Mouse (Mus musculus): Measurements from ENCODE around the gene Dram1. TPM values are rescaled to one million over a fixed set of nuclear protein-coding genes. Genes with fewer than 3 reads are reported as not detected.
"Not testable (repeated sequence)": the region's sequence is repeated elsewhere in the genome, so short reads cannot be mapped to it uniquely, and the experiment has no call there.

The Dram1 gene
- polyA plus RNA-seq, 1 experiment from 2014 or later, result 6.4 TPM

- Histone ChIP-seq H3K9ac (no peak overlapping the region), H3K9me3 (no peaks in the 10 kb centered on the region), H3K4me2 (no peak overlapping the region), H3K4me3 (replicated peaks) (no peak overlapping the region), H3K27me3 (replicated peaks) (no peaks in the 10 kb centered on the region), H3K27ac (no peak overlapping the region), H3K4me1 (peaks cover 10% of the 10 kb centered on the region), H3K36me3 (no peaks in the 10 kb centered on the region)
- ATAC-seq (ENCODE audit: insufficient read depth, low FRiP score, low read depth), result no peak
- 62% methylated on average over 4 of the region's 4 CpGs for WGBS
Observed at GRCm38 (mm10) chr10:88383479-88383878, 4.6 kb upstream of the Dram1 start.

GRCm38 (mm10) chr10:88382009-88382408 is 3.1 kb upstream of the Dram1 start:
- no peaks in the 10 kb centered on the region for H3K27me3 ChIP-seq (replicated peaks)
- no peak overlapping the region for H3K4me2 ChIP-seq
- H3K27ac ChIP-seq, result no peak overlapping the region
- H3K4me1 ChIP-seq, result peaks cover 10% of the 10 kb centered on the region
- 43% methylated on average over 6 of the region's 6 CpGs for WGBS
- H3K9ac ChIP-seq, result no peak overlapping the region
- H3K36me3 ChIP-seq, result no peaks in the 10 kb centered on the region
- H3K9me3 ChIP-seq, result no peaks in the 10 kb centered on the region
- no peak overlapping the region for H3K4me3 ChIP-seq (replicated peaks)
- no peak for ATAC-seq (ENCODE audit: insufficient read depth, low FRiP score, low read depth)

- Histone ChIP-seq H3K4me2 (no peak overlapping the region), H3K9me3 (no peaks in the 10 kb centered on the region), H3K36me3 (no peaks in the 10 kb centered on the region), H3K27ac (no peak overlapping the region), H3K4me1 (peaks cover 12% of the 10 kb centered on the region), H3K9ac (no peak overlapping the region), H3K4me3 (replicated peaks) (no peak overlapping the region), H3K27me3 (replicated peaks) (no peaks in the 10 kb centered on the region)
- ATAC-seq (ENCODE audit: insufficient read depth, low FRiP score, low read depth), result no peak
- 86% methylated on average over 4 of the region's 4 CpGs for WGBS
Observed at GRCm38 (mm10) chr10:88381286-88381685, 2.4 kb upstream of the Dram1 start.

- no peaks in the 10 kb centered on the region for H3K36me3 ChIP-seq
- no peaks in the 10 kb centered on the region for H3K27me3 ChIP-seq (replicated peaks)
- no peak overlapping the region for H3K9ac ChIP-seq
- no peaks in the 10 kb centered on the region for H3K9me3 ChIP-seq
- 48% methylated on average over 14 of the region's 14 CpGs for WGBS
- ATAC-seq (ENCODE audit: insufficient read depth, low FRiP score, low read depth), result no peak
- H3K27ac ChIP-seq, result no peak overlapping the region
- H3K4me3 ChIP-seq (replicated peaks), result peak overlapping the region; percentile 85
- peaks cover 9% of the 10 kb centered on the region for H3K4me1 ChIP-seq
- H3K4me2 ChIP-seq, result peak overlapping the region; percentile 88
Observed at GRCm38 (mm10) chr10:88380430-88381060, 1.7 kb upstream of the Dram1 start.

- Histone ChIP-seq H3K4me2 (peak overlapping the region; percentile 88), H3K4me3 (replicated peaks) (peak overlapping the region; percentile 85), H3K36me3 (no peaks in the 10 kb centered on the region), H3K27ac (no peak overlapping the region; the same call in 1 of the 2 replicates), H3K4me1 (peaks cover 9% of the 10 kb centered on the region), H3K27me3 (replicated peaks) (no peaks in the 10 kb centered on the region), H3K9me3 (no peaks in the 10 kb centered on the region), H3K9ac (no peak overlapping the region; the same call in 1 of the 2 replicates)
- WGBS, result 4% methylated on average over 11 of the region's 11 CpGs
- peak; percentile 61; the same call in 1 of the 2 replicates for ATAC-seq (ENCODE audit: insufficient read depth, low FRiP score, low read depth)
Observed at GRCm38 (mm10) chr10:88380002-88380401, 1.1 kb upstream of the Dram1 start.

GRCm38 (mm10) chr10:88377666-88378065 is 1.2 kb downstream of the Dram1 start:
- Histone ChIP-seq H3K4me2 (no peak overlapping the region), H3K4me1 (peaks cover 9% of the 10 kb centered on the region), H3K36me3 (no peaks in the 10 kb centered on the region), H3K27ac (no peak overlapping the region), H3K27me3 (replicated peaks) (no peaks in the 10 kb centered on the region), H3K9ac (no peak overlapping the region), H3K4me3 (replicated peaks) (no peak overlapping the region), H3K9me3 (no peaks in the 10 kb centered on the region)
- 86% methylated on average over 4 of the region's 4 CpGs for WGBS
- no peak for ATAC-seq (ENCODE audit: insufficient read depth, low FRiP score, low read depth)

GRCm38 (mm10) chr10:88376770-88377169 is 2.1 kb downstream of the Dram1 start:
- no peak overlapping the region for H3K9ac ChIP-seq
- H3K4me1 ChIP-seq, result peaks cover 9% of the 10 kb centered on the region
- H3K27me3 ChIP-seq (replicated peaks), result no peaks in the 10 kb centered on the region
- H3K9me3 ChIP-seq, result no peaks in the 10 kb centered on the region
- H3K36me3 ChIP-seq, result no peaks in the 10 kb centered on the region
- H3K4me2 ChIP-seq, result peak overlapping the region; percentile 32; the same call in 1 of the 2 replicates
- no peak overlapping the region for H3K4me3 ChIP-seq (replicated peaks)
- no peak overlapping the region for H3K27ac ChIP-seq
- 6% methylated on average over 11 of the region's 11 CpGs for WGBS
- ATAC-seq (ENCODE audit: insufficient read depth, low FRiP score, low read depth), result no peak

- H3K36me3 ChIP-seq, result no peaks in the 10 kb centered on the region
- H3K27ac ChIP-seq, result no peak overlapping the region
- H3K4me3 ChIP-seq (replicated peaks), result no peak overlapping the region
- H3K27me3 ChIP-seq (replicated peaks), result no peaks in the 10 kb centered on the region
- H3K4me1 ChIP-seq, result peaks cover 4% of the 10 kb centered on the region; the same call in 1 of the 2 replicates
- 34% methylated on average over 10 of the region's 10 CpGs for WGBS
- H3K9me3 ChIP-seq, result no peaks in the 10 kb centered on the region
- no peak overlapping the region for H3K4me2 ChIP-seq
- no peak overlapping the region for H3K9ac ChIP-seq
- ATAC-seq (ENCODE audit: insufficient read depth, low FRiP score, low read depth), result no peak
Observed at GRCm38 (mm10) chr10:88374984-88375383, 3.9 kb downstream of the Dram1 start.

GRCm38 (mm10) chr10:88372945-88373344 is 5.9 kb downstream of the Dram1 start:
- not testable (repeated sequence) for H3K36me3 ChIP-seq; H3K9me3 ChIP-seq; H3K27ac ChIP-seq; H3K4me1 ChIP-seq; H3K27me3 ChIP-seq (replicated peaks); ATAC-seq (ENCODE audit: insufficient read depth, low FRiP score, low read depth); H3K4me3 ChIP-seq (replicated peaks); H3K9ac ChIP-seq; H3K4me2 ChIP-seq
- 79% methylated on average over 2 of the region's 2 CpGs for WGBS

GRCm38 (mm10) chr10:88372436-88372835 is 6.4 kb downstream of the Dram1 start:
- H3K9ac ChIP-seq, result no peak overlapping the region
- H3K36me3 ChIP-seq, result no peaks in the 10 kb centered on the region
- H3K27ac ChIP-seq, result no peak overlapping the region
- H3K4me2 ChIP-seq, result no peak overlapping the region
- no peaks in the 10 kb centered on the region for H3K27me3 ChIP-seq (replicated peaks)
- H3K9me3 ChIP-seq, result no peaks in the 10 kb centered on the region
- ATAC-seq (ENCODE audit: insufficient read depth, low FRiP score, low read depth), result no peak
- 0 out of 2 replicates have a peak, but pooled peaks cover 3% of the 10 kb centered on the region for H3K4me1 ChIP-seq
- 88% methylated on average over 4 of the region's 4 CpGs for WGBS
- no peak overlapping the region for H3K4me3 ChIP-seq (replicated peaks)

GRCm38 (mm10) chr10:88371793-88372192 is 7.1 kb downstream of the Dram1 start:
- no peaks in the 10 kb centered on the region for H3K9me3 ChIP-seq
- H3K27ac ChIP-seq, result no peak overlapping the region
- H3K36me3 ChIP-seq, result no peaks in the 10 kb centered on the region
- no peaks in the 10 kb centered on the region for H3K27me3 ChIP-seq (replicated peaks)
- no peak for ATAC-seq (ENCODE audit: insufficient read depth, low FRiP score, low read depth)
- H3K4me2 ChIP-seq, result no peak overlapping the region
- 3% methylated on average over 2 of the region's 2 CpGs for WGBS
- H3K9ac ChIP-seq, result no peak overlapping the region
- 0 out of 2 replicates have a peak, but pooled peaks cover 3% of the 10 kb centered on the region for H3K4me1 ChIP-seq
- H3K4me3 ChIP-seq (replicated peaks), result no peak overlapping the region

GRCm38 (mm10) chr10:88369233-88369632 is 9.6 kb downstream of the Dram1 start:
- H3K4me2 ChIP-seq, result no peak overlapping the region
- no peaks in the 10 kb centered on the region for H3K36me3 ChIP-seq
- 54% methylated on average over 4 of the region's 4 CpGs for WGBS
- no peaks in the 10 kb centered on the region for H3K27me3 ChIP-seq (replicated peaks)
- no peak overlapping the region for H3K9ac ChIP-seq
- no peaks in the 10 kb centered on the region for H3K9me3 ChIP-seq
- H3K4me1 ChIP-seq, result no peaks in the 10 kb centered on the region
- ATAC-seq (ENCODE audit: insufficient read depth, low FRiP score, low read depth), result no peak
- no peak overlapping the region for H3K27ac ChIP-seq
- no peak overlapping the region for H3K4me3 ChIP-seq (replicated peaks)

- Histone ChIP-seq H3K27ac (no peak overlapping the region), H3K4me3 (replicated peaks) (no peak overlapping the region), H3K4me2 (no peak overlapping the region), H3K27me3 (replicated peaks) (no peaks in the 10 kb centered on the region), H3K36me3 (no peaks in the 10 kb centered on the region), H3K9ac (no peak overlapping the region), H3K4me1 (no peaks in the 10 kb centered on the region), H3K9me3 (no peaks in the 10 kb centered on the region)
- no peak for ATAC-seq (ENCODE audit: insufficient read depth, low FRiP score, low read depth)
- WGBS, result 72% methylated on average over 3 of the region's 3 CpGs
Observed at GRCm38 (mm10) chr10:88364221-88364620, 14.7 kb downstream of the Dram1 start.
